Mouse (Mus musculus): ENCODE data around the gene Dnm1l.
"Not testable (repeated sequence)": the region's sequence is repeated elsewhere in the genome, so short reads cannot be mapped to it uniquely, and the experiment has no call there.

Gene Dnm1l

GRCm38 (mm10) chr16:16358481-16359100 lies at the start of gene Dnm1l:
TSS of gene Dnm1l (minus strand) at chr16:16358959.
- DNase-seq (ENCODE audit: extremely low read depth, low read depth), result peak; percentile 67

GRCm38 (mm10) chr16:16367217-16367616 lies 8.5 kb upstream of the Dnm1l start:
- not testable (repeated sequence) for DNase-seq (ENCODE audit: extremely low read depth, low read depth)

GRCm38 (mm10) chr16:16359101-16359482 lies 333 bp upstream of the Dnm1l start:
- DNase-seq (ENCODE audit: extremely low read depth, low read depth), result not testable (repeated sequence)

GRCm38 (mm10) chr16:16357908-16358307 lies 851 bp downstream of the Dnm1l start:
- DNase-seq (ENCODE audit: extremely low read depth, low read depth), result peak; percentile 12

- no peak for DNase-seq (ENCODE audit: extremely low read depth, low read depth)
These were observed 12.3 kb downstream of the Dnm1l start for GRCm38 (mm10) chr16:16346420-16346819.

- DNase-seq (ENCODE audit: extremely low read depth, low read depth), result no peak
These were observed 32.9 kb downstream of the Dnm1l start for GRCm38 (mm10) chr16:16325775-16326336.

GRCm38 (mm10) chr16:16311319-16311718 lies 47.4 kb downstream of the Dnm1l start:
- DNase-seq (ENCODE audit: extremely low read depth, low read depth), result no peak

GRCm38 (mm10) chr16:16303888-16304287 lies 54.9 kb downstream of the Dnm1l start:
- DNase-seq (ENCODE audit: extremely low read depth, low read depth), result no peak

GRCm38 (mm10) chr16:16303138-16303827 lies 55.5 kb downstream of the Dnm1l start:
- DNase-seq (ENCODE audit: extremely low read depth, low read depth), result peak; percentile 32

GRCm38 (mm10) chr16:16302369-16303137 lies 56.2 kb downstream of the Dnm1l start, which contains the start of gene Yars2:
TSS of gene Yars2 (plus strand) at chr16:16302965.
- peak; percentile 80 for DNase-seq (ENCODE audit: extremely low read depth, low read depth)

GRCm38 (mm10) chr16:16273752-16274151 lies 85.0 kb downstream of the Dnm1l start:
- no peak for DNase-seq (ENCODE audit: extremely low read depth, low read depth)

- no peak for DNase-seq (ENCODE audit: extremely low read depth, low read depth)
These were observed 85.8 kb downstream of the Dnm1l start for GRCm38 (mm10) chr16:16272978-16273377.

- no peak for DNase-seq (ENCODE audit: extremely low read depth, low read depth)
These were observed 96.3 kb downstream of the Dnm1l start for GRCm38 (mm10) chr16:16262436-16262835.

All from MEL-GATA-1-ER (cell line).